Mouse (Mus musculus): ENCODE results near the gene Aldh16a1. TPM values are rescaled to one million over a fixed set of nuclear protein-coding genes. Genes with fewer than 3 reads are reported as not detected.

Aldh16a1 gene
- polyA plus RNA-seq, 1 experiment, result 34.6 TPM

DNA sequence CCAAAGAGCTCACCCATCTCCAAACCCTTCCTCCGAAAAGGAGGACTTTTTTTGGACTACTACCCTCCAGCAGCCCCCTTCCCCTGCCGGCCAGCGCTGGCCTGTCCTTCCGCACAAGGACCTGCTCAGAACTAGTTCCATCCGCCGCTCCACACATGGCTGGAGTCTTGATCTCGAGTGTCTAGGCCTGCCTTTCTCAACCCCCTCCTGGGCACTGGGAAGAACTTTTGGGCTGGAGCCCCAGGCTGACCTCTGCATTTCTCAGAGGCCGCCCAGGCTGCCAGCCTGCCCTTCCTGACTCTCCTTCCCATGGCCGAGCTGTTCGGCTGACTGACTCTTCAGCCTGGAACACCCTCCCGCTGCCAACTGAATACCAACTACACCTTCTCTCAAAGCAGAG, 28.2 kb upstream of the Aldh16a1 start:
- Histone ChIP-seq H3K79me3 (ENCODE audit: low read depth) (no peaks in the 10 kb centered on the region), H3ac (ENCODE audit: control insufficient read depth, insufficient read length, low read depth) (no peak overlapping the region), H3K4me3 (ENCODE audit: insufficient read depth, poor library complexity, severe bottlenecking) (no peak overlapping the region), H3K79me2 (ENCODE audit: control insufficient read depth, insufficient read depth) (no peaks in the 10 kb centered on the region), H3K27me3 (ENCODE audit: control insufficient read depth, insufficient read depth, insufficient read length) (peaks cover 82% of the 10 kb centered on the region), H3K36me3 (ENCODE audit: control insufficient read depth, insufficient read depth) (no peaks in the 10 kb centered on the region)
- TF ChIP-seq FOSL1 (IDR thresholded peaks at IDR 0.05; ENCODE audit: insufficient read depth, low read length, poor library complexity, severe bottlenecking) (no peak), MYOD1 (IDR thresholded peaks at IDR 0.05; ENCODE audit: control insufficient read depth, insufficient read length, low read depth) (no peak), CEBPB (IDR thresholded peaks at IDR 0.05; ENCODE audit: low read depth) (no peak), USF1 (IDR thresholded peaks at IDR 0.05; ENCODE audit: low read depth) (no peak), CTCF (IDR thresholded peaks at IDR 0.05; ENCODE audit: control insufficient read depth, insufficient read depth, insufficient read length) (no peak), MYOG (IDR thresholded peaks at IDR 0.05; ENCODE audit: control insufficient read depth, extremely low read depth, insufficient read length) (no peak), MAX (IDR thresholded peaks at IDR 0.05) (no peak)

DNA sequence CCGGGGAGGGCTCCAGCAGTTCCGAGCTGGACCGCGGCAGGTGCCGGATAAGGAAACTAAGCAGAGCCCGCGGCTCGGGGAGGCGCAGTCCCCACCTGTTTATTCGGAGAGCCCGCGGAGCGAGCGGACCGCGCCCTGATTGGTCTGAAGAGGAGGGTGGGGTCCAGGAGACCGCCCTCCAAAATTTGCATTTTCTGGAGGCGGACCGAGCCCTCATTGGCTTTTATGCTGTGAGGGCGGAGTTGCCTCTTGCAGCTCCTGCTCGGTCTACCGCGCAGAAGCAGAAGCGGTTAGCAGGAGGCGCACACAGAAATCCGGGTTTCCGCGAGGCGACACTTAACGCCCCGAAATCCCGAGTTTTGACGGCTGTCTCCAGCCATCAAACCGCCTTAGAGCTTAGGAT, 27.8 kb upstream of the Aldh16a1 start:
- TF ChIP-seq MYOD1 (IDR thresholded peaks at IDR 0.05; ENCODE audit: control insufficient read depth, insufficient read length, low read depth) (no peak), MAX (IDR thresholded peaks at IDR 0.05) (no peak)
- Histone ChIP-seq H3K4me3 (ENCODE audit: insufficient read depth, poor library complexity, severe bottlenecking) (no peak overlapping the region), H3K27me3 (ENCODE audit: control insufficient read depth, insufficient read depth, insufficient read length) (peaks cover 84% of the 10 kb centered on the region), H3ac (ENCODE audit: control insufficient read depth, insufficient read length, low read depth) (no peak overlapping the region), H3K36me3 (ENCODE audit: control insufficient read depth, insufficient read depth) (no peaks in the 10 kb centered on the region), H3K79me3 (ENCODE audit: low read depth) (no peaks in the 10 kb centered on the region), H3K79me2 (ENCODE audit: control insufficient read depth, insufficient read depth) (no peaks in the 10 kb centered on the region)

DNA sequence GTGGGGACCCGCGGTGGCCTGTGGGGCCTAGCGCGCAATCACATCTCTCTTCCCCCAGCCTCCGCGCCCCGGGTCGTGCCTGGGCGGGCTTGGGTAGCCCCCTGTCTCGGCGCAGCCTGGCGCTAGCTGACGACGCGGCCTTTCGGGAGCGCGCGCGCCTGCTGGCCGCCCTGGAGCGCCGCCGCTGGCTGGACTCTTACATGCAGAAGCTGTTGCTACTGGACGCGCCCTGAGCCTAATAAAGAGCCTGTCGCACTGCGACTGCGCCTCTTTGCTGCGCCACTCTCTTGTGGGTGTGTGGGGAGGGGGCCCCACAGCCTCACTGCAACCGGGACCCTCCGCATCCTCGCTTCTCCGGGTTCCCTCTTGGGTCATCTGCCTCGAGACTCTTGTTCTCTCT, 27.2 kb upstream of the Aldh16a1 start:
- H3K79me2 ChIP-seq (ENCODE audit: control insufficient read depth, insufficient read depth), result no peaks in the 10 kb centered on the region
- TF ChIP-seq MAX (IDR thresholded peaks at IDR 0.05) (no peak), USF1 (IDR thresholded peaks at IDR 0.05; ENCODE audit: low read depth) (no peak), CTCF (IDR thresholded peaks at IDR 0.05; ENCODE audit: control insufficient read depth, insufficient read depth, insufficient read length) (no peak), MYOD1 (IDR thresholded peaks at IDR 0.05; ENCODE audit: control insufficient read depth, insufficient read length, low read depth) (no peak), MYOG (IDR thresholded peaks at IDR 0.05; ENCODE audit: control insufficient read depth, extremely low read depth, insufficient read length) (no peak), CEBPB (IDR thresholded peaks at IDR 0.05; ENCODE audit: low read depth) (no peak), FOSL1 (IDR thresholded peaks at IDR 0.05; ENCODE audit: insufficient read depth, low read length, poor library complexity, severe bottlenecking) (no peak)
- H3K4me3 ChIP-seq (ENCODE audit: insufficient read depth, poor library complexity, severe bottlenecking), result no peak overlapping the region

DNA sequence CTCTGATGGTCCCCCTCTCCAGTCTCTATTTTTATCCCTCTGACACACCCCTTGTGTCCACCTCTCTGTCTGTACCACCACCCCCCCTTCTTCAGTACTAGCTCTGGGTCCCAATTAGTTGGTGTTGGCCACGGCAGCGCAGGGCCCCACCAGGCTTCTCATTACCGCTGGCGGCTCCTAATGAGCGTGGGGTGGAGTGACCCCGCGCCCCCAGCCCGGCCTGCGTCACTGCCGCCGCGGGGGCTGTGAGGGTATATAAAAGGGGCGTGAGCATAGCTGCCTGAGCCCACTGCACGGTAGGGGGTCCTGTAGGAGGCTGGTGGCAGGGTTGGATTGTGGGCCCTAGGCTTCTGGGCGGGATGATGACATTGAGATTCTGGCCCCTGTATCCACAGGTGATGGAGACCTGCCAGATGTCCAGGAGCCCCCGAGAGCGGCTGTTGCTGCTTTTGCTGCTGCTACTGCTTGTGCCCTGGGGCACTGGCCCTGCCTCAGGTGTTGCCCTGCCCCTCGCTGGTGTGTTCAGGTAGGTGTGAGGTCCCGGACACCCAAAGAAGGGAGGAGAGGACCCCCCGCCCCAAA, 26.6 kb upstream of the Aldh16a1 start, which contains the start of gene Pth2:
TSS of gene Pth2 (plus strand) at position 100 of the 582 bp plus-strand sequence.
- no peaks in the 10 kb centered on the region for H3K79me3 ChIP-seq (ENCODE audit: low read depth)
- no peaks in the 10 kb centered on the region for H3K36me3 ChIP-seq (ENCODE audit: control insufficient read depth, insufficient read depth)
- peaks cover 87% of the 10 kb centered on the region for H3K27me3 ChIP-seq (ENCODE audit: control insufficient read depth, insufficient read depth, insufficient read length)
- TF ChIP-seq CEBPB (IDR thresholded peaks at IDR 0.05; ENCODE audit: low read depth), result no peak
- no peak for TF ChIP-seq MYOG (IDR thresholded peaks at IDR 0.05; ENCODE audit: control insufficient read depth, extremely low read depth, insufficient read length)
- TF ChIP-seq USF1 (IDR thresholded peaks at IDR 0.05; ENCODE audit: low read depth), result no peak
- no peak for TF ChIP-seq MAX (IDR thresholded peaks at IDR 0.05)
- TF ChIP-seq MYOD1 (IDR thresholded peaks at IDR 0.05; ENCODE audit: control insufficient read depth, insufficient read length, low read depth), result no peak
- TF ChIP-seq CTCF (IDR thresholded peaks at IDR 0.05; ENCODE audit: control insufficient read depth, insufficient read depth, insufficient read length), result no peak
- TF ChIP-seq FOSL1 (IDR thresholded peaks at IDR 0.05; ENCODE audit: insufficient read depth, low read length, poor library complexity, severe bottlenecking), result no peak
- no peaks in the 10 kb centered on the region for H3K79me2 ChIP-seq (ENCODE audit: control insufficient read depth, insufficient read depth)
- no peak within 1 kb of the TSS for H3ac ChIP-seq (ENCODE audit: control insufficient read depth, insufficient read length, low read depth)
- H3K4me3 ChIP-seq (ENCODE audit: insufficient read depth, poor library complexity, severe bottlenecking), result no peak within 1 kb of the TSS

More for the DNA sequence above, 27.2 kb upstream of the Aldh16a1 start:
- no peaks in the 10 kb centered on the region for H3K36me3 ChIP-seq (ENCODE audit: control insufficient read depth, insufficient read depth)
- no peaks in the 10 kb centered on the region for H3K79me3 ChIP-seq (ENCODE audit: low read depth)
- H3ac ChIP-seq (ENCODE audit: control insufficient read depth, insufficient read length, low read depth), result no peak overlapping the region
- H3K27me3 ChIP-seq (ENCODE audit: control insufficient read depth, insufficient read depth, insufficient read length), result peaks cover 86% of the 10 kb centered on the region

DNA sequence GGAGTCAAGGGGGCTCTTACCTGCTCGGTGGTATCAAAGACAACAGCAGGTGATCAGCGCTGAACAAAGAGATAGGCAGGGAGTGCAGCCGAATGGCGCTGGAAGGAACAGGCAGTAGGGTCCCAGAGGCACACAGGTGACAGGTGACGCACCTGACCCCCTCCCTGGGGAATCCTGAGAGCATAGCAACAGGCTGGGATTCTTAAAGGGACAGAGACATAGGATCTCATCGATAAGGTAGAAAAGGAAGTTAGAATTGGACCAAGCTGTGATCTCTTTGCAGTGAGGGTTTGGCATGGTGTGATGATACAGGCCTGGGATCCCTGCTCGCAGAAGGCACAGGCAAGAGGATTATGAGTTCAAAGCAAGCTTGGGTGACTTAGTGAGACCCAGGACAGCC, 25.1 kb upstream of the Aldh16a1 start, which contains the start of gene Gfy:
TSS of gene Gfy (minus strand) at position 101 of the 400 bp plus-strand sequence.
- Histone ChIP-seq H3K79me2 (ENCODE audit: control insufficient read depth, insufficient read depth) (no peaks in the 10 kb centered on the region), H3K27me3 (ENCODE audit: control insufficient read depth, insufficient read depth, insufficient read length) (peaks cover 89% of the 10 kb centered on the region), H3K4me3 (ENCODE audit: insufficient read depth, poor library complexity, severe bottlenecking) (no peak within 1 kb of the TSS), H3K36me3 (ENCODE audit: control insufficient read depth, insufficient read depth) (no peaks in the 10 kb centered on the region), H3ac (ENCODE audit: control insufficient read depth, insufficient read length, low read depth) (no peak within 1 kb of the TSS), H3K79me3 (ENCODE audit: low read depth) (no peaks in the 10 kb centered on the region)
- TF ChIP-seq MYOD1 (IDR thresholded peaks at IDR 0.05; ENCODE audit: control insufficient read depth, insufficient read length, low read depth) (no peak), CEBPB (IDR thresholded peaks at IDR 0.05; ENCODE audit: low read depth) (no peak), MAX (IDR thresholded peaks at IDR 0.05) (no peak)

DNA sequence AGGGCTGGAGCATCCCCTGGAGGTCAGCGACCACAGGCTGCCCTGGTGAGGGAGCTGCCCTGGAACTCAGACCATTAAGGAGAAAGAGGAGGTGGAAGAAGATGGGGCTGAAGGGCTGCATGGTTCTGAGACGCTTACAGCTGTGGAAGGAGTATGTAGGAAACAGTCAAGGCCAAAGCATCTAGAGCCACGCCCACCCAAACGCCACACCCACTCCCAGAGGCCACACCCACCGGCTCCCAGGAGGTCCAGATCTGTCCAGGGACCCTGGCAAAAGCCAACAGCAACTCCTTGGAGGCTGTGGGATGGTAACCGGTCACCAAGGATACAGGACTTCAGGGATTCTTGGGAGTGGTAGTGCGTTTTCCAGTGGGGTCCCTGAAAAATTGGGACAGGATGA, 24.2 kb upstream of the Aldh16a1 start:
- TF ChIP-seq CEBPB (IDR thresholded peaks at IDR 0.05; ENCODE audit: low read depth), result no peak
- TF ChIP-seq USF1 (IDR thresholded peaks at IDR 0.05; ENCODE audit: low read depth), result no peak
- TF ChIP-seq MYOG (IDR thresholded peaks at IDR 0.05; ENCODE audit: control insufficient read depth, extremely low read depth, insufficient read length), result no peak
- TF ChIP-seq FOSL1 (IDR thresholded peaks at IDR 0.05; ENCODE audit: insufficient read depth, low read length, poor library complexity, severe bottlenecking), result no peak
- TF ChIP-seq MYOD1 (IDR thresholded peaks at IDR 0.05; ENCODE audit: control insufficient read depth, insufficient read length, low read depth), result no peak
- no peak for TF ChIP-seq CTCF (IDR thresholded peaks at IDR 0.05; ENCODE audit: control insufficient read depth, insufficient read depth, insufficient read length)
- no peak for TF ChIP-seq MAX (IDR thresholded peaks at IDR 0.05)
- Histone ChIP-seq H3K4me3 (ENCODE audit: insufficient read depth, poor library complexity, severe bottlenecking) (no peak overlapping the region), H3ac (ENCODE audit: control insufficient read depth, insufficient read length, low read depth) (no peak overlapping the region), H3K27me3 (ENCODE audit: control insufficient read depth, insufficient read depth, insufficient read length) (peaks cover 80% of the 10 kb centered on the region), H3K36me3 (ENCODE audit: control insufficient read depth, insufficient read depth) (no peaks in the 10 kb centered on the region), H3K79me2 (ENCODE audit: control insufficient read depth, insufficient read depth) (no peaks in the 10 kb centered on the region), H3K79me3 (ENCODE audit: low read depth) (no peaks in the 10 kb centered on the region)

All from C2C12 (cell line).